Mouse (Mus musculus) ES-Bruce4 (cell line): Measurements from ENCODE around the gene Kitl.

ENCODE experiments used
- CTCF ChIP-seq: IDR thresholded peaks from one replicate; pipeline ENCODE4 v1.8.1; 2011; ENCODE audit warnings: low read depth, low read length
- EP300 ChIP-seq: IDR thresholded peaks from 2 replicates; pipeline ENCODE4 v1.6.1; 2011; ENCODE audit warnings: low read depth, low read length; ENCODE audit not compliant: insufficient read depth
- POLR2A ChIP-seq: IDR thresholded peaks from one replicate; pipeline ENCODE4 v1.8.1; 2011; ENCODE audit warnings: low read length; ENCODE audit not compliant: insufficient read depth

DNA sequence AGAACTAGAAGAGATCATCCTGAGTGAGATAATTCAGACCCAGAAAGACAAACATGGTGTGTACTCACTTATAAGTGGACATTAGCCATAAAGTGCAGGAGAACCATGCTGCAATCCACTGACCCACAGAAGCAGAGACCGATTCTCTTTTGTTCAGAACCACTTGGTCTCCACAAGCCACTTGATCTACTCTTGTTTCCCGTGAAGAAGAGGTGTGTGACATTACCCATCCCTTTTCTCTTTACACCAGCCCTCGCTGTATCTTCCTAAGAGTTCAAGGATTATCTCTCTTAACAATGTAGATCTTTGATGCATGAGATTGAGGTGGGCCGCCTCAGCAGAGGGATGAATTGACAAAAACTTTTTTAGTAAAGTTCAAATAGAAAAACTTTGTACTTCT lies 11.6 kb upstream of the Kitl start:
- TF ChIP-seq POLR2A (no peak), CTCF (no peak), EP300 (no peak)
